Mouse (Mus musculus): ENCODE measurements at regions not wholly inside any gene's neighbourhood (a gene's known extent, or its start where the extent isn't known, plus 50 kb on each side); places are given as distances from the start of the nearest gene placed in this dataset.

GRCm38 (mm10) chr16:9303134-9303533 is 473.2 kb downstream of the 1810013L24Rik start:
- TF ChIP-seq ZC3H11A (IDR thresholded peaks at IDR 0.05; ENCODE audit: borderline replicate concordance, low read depth, low read length) (no peak), CHD2 (IDR thresholded peaks at IDR 0.05; ENCODE audit: low read depth, low read length) (no peak)

Data from ES-E14 (cell line).